Mouse (Mus musculus) right cerebral cortex, postnatal 10 days (tissue): Measurements from ENCODE around the gene Zfp598.
"Not testable (repeated sequence)": the region's sequence is repeated elsewhere in the genome, so short reads cannot be mapped to it uniquely, and the experiment has no call there.

ENCODE experiments used
- DNase-seq, 2 experiments: peaks; one replicate each; pipeline ENCODE4 v3.0.0; 2021; ENCODE audit warnings: low spot score in 2 of 2

Gene Zfp598

GRCm38 (mm10) chr17:24647493-24647892, 22.0 kb upstream of the Zfp598 start:
- DNase-seq: no peak

GRCm38 (mm10) chr17:24648731-24649377, 20.6 kb upstream of the Zfp598 start:
- DNase-seq: no peak

GRCm38 (mm10) chr17:24649581-24650069, 19.9 kb upstream of the Zfp598 start:
- no peak for DNase-seq

- DNase-seq: peak in 1 of 2 experiments; percentile 58
These were observed 19.3 kb upstream of the Zfp598 start, which contains the start of gene Slc9a3r2 for GRCm38 (mm10) chr17:24650070-24650616. TSS of gene Slc9a3r2 (minus strand) at chr17:24650327.

GRCm38 (mm10) chr17:24650766-24651165, 18.7 kb upstream of the Zfp598 start:
- DNase-seq: no peak

GRCm38 (mm10) chr17:24651835-24652234, 17.7 kb upstream of the Zfp598 start:
- no peak for DNase-seq

- peak in 1 of 2 experiments; percentile 73 for DNase-seq
These were observed 15.3 kb upstream of the Zfp598 start for GRCm38 (mm10) chr17:24653967-24654710.

GRCm38 (mm10) chr17:24654969-24655368, 14.5 kb upstream of the Zfp598 start:
- DNase-seq: no peak

- no peak for DNase-seq
These were observed 11.3 kb upstream of the Zfp598 start, which contains the start of gene Npw for GRCm38 (mm10) chr17:24658017-24658758. TSS of gene Npw (minus strand) at chr17:24658457.

GRCm38 (mm10) chr17:24667011-24667410, 2.5 kb upstream of the Zfp598 start:
- DNase-seq: not testable (repeated sequence)

GRCm38 (mm10) chr17:24667416-24667815, 2.1 kb upstream of the Zfp598 start:
- peak in 1 of 2 experiments; percentile 61 for DNase-seq

GRCm38 (mm10) chr17:24669214-24669544, 308 bp upstream of the Zfp598 start:
- DNase-seq: not testable (repeated sequence)

- DNase-seq: no peak
These were observed 858 bp downstream of the Zfp598 start for GRCm38 (mm10) chr17:24670246-24670844.

GRCm38 (mm10) chr17:24671346-24671745, 1.9 kb downstream of the Zfp598 start:
- DNase-seq: no peak

GRCm38 (mm10) chr17:24672141-24672540, 2.7 kb downstream of the Zfp598 start:
- no peak for DNase-seq

GRCm38 (mm10) chr17:24674277-24674676, 4.8 kb downstream of the Zfp598 start:
- DNase-seq: peak; percentile 63 to 70

GRCm38 (mm10) chr17:24676187-24676586, 6.7 kb downstream of the Zfp598 start:
- peak; percentile 73 to 80 for DNase-seq

GRCm38 (mm10) chr17:24676877-24677276, 7.4 kb downstream of the Zfp598 start:
- no peak for DNase-seq

GRCm38 (mm10) chr17:24677500-24678080, 8.1 kb downstream of the Zfp598 start:
- DNase-seq: no peak

GRCm38 (mm10) chr17:24686514-24686913, 17.0 kb downstream of the Zfp598 start:
- peak in 1 of 2 experiments; percentile 37 for DNase-seq

- DNase-seq: peak in 1 of 2 experiments; percentile 46
These were observed 17.7 kb downstream of the Zfp598 start for GRCm38 (mm10) chr17:24687146-24687595.
